Mouse (Mus musculus) embryonic facial prominence, embryonic 10.5 days (tissue): ENCODE results near the gene Cdkl5. TPM values are rescaled to one million over a fixed set of nuclear protein-coding genes. Genes with fewer than 3 reads are reported as not detected.
A peak's percentile ranks its signal among the peaks of the same experiment; 100 is the strongest.

Experiments used
- DNase-seq: peaks from one replicate; pipeline ENCODE4 v3.0.0-alpha.2; 2017; ENCODE audit warnings: low spot score
- H3K27ac ChIP-seq: fragments of 300-500 bp; sonication (generic); replicated peaks from 2 replicates; pipeline ENCODE4 v1.5.1; 2016; ENCODE audit warnings: mild to moderate bottlenecking
- H3K27me3 ChIP-seq: fragments of 300-500 bp; sonication (generic); replicated peaks from 2 replicates; pipeline ENCODE4 v1.6.1; 2016; ENCODE audit warnings: low read depth, mild to moderate bottlenecking; ENCODE audit not compliant: poor library complexity, severe bottlenecking
- H3K36me3 ChIP-seq: fragments of 300-500 bp; sonication (generic); replicated peaks from 2 replicates; pipeline ENCODE4 v1.6.1; 2016; ENCODE audit warnings: mild to moderate bottlenecking, moderate library complexity
- H3K4me1 ChIP-seq: fragments of 300-500 bp; sonication (generic); 2 replicates; pipeline ENCODE4 v1.6.1; 2016
- H3K4me3 ChIP-seq: fragments of 300-500 bp; sonication (generic); 2 replicates; pipeline ENCODE4 v1.5.1; 2016; ENCODE audit warnings: mild to moderate bottlenecking, moderate library complexity
- H3K9me3 ChIP-seq: fragments of 300-500 bp; sonication (generic); 2 replicates; pipeline ENCODE4 v1.6.1; 2016; ENCODE audit warnings: mild to moderate bottlenecking
- WGBS: fragments of 180-500 bp; shearing (Covaris S2); methylation state at CpG from one replicate; pipeline ENCODE4 v1.1.7; 2016; 5-methylcytosine and 5-hydroxymethylcytosine counted together
- polyA plus RNA-seq: library from polyadenylated mRNA; unstranded; fragments of >200 nt; fragmentation: Nextera tagmentation; extraction: Ambion mirVana; gene quantifications from 2 replicates; pipeline ENCODE4 v1.2.1, GENCODE M21; 2016

Gene Cdkl5
- polyA plus RNA-seq: 1.7 and 1.9 TPM in 2 replicates

DNA sequence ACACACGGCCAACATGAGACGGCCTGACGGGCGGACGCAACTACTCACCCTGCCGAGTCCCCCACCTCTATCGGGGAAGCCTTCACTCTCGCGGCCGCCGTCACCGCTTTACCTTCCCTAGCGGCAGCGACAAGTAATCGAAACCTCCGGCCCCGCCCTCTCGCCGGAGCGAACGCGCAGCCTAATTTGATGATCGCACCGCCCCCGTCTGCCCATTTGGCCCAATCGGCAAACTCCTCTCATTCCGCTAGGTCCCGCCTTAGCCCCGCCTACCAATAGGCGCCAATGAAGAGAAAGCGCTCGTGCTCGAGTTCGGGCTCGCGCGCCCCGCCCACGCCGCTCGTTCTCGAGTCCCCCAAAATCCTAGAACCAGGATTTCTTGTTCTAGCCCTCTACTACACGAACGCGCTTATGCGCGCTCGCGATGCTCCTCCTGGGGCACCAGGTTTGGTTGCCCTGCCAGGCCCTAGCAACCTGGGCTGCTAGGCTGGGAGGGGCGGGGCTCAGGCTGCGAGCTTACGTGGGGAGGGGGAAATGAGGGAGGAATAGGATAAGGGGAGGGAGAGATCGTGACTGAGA is at the start of gene Cdkl5:
Gene Cdkl5, minus strand, starts transcription at position 162 of the 579 bp plus-strand sequence.
- H3K4me1 ChIP-seq: peaks cover 5% of the 10 kb centered on the region; the same call in 1 of the 2 replicates
- peaks cover 72% of the 10 kb centered on the region for H3K27me3 ChIP-seq
- H3K9me3 ChIP-seq: no peaks in the 10 kb centered on the region
- H3K27ac ChIP-seq: peak within 1 kb of the TSS; percentile 83
- peak; percentile 93 for DNase-seq
- H3K36me3 ChIP-seq: no peaks in the 10 kb centered on the region
- H3K4me3 ChIP-seq: peak within 1 kb of the TSS; percentile 68
- 17% methylated on average over 53 of the region's 53 CpGs for WGBS

DNA sequence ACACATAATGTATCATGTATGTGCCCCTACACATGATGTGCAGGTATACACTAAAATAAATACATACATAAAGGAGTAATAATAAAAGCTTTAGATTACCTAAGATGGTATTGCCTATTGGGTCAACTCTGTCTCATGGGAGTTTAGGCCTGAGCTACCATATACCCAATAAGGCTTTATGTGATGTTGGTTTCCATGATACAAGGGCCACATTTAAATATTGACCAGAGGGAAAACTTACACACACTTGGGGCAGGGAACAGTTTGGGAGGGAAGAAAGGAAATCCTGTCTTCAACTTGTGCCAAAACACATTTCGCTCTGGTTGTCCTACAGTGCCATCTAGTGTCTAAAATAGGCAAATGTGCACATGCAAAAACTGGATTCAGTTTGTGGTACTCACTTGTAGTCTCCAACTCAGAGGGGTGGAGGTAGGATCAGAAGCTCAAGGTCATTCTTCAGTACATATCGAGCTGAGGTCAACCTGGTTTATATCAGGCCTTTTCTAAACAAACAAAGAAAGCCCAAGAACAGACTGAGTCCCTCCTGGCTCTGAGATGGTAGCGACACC is 38.8 kb upstream of the Cdkl5 start:
- WGBS: 41% methylated on average over 3 of the region's 3 CpGs
- no peak overlapping the region for H3K4me3 ChIP-seq
- no peaks in the 10 kb centered on the region for H3K4me1 ChIP-seq
- no peak overlapping the region for H3K27ac ChIP-seq
- no peaks in the 10 kb centered on the region for H3K36me3 ChIP-seq
- peak; percentile 27 for DNase-seq
- H3K27me3 ChIP-seq: peaks cover 49% of the 10 kb centered on the region
- H3K9me3 ChIP-seq: no peaks in the 10 kb centered on the region

GRCm38 (mm10) chrX:161032423-161032822 is 37.9 kb upstream of the Cdkl5 start:
- 34% methylated on average over 2 of the region's 2 CpGs for WGBS
- Histone ChIP-seq H3K9me3 (no peaks in the 10 kb centered on the region), H3K4me3 (no peak overlapping the region), H3K4me1 (no peaks in the 10 kb centered on the region), H3K27ac (no peak overlapping the region), H3K27me3 (peaks cover 52% of the 10 kb centered on the region), H3K36me3 (no peaks in the 10 kb centered on the region)
- no peak for DNase-seq

DNA sequence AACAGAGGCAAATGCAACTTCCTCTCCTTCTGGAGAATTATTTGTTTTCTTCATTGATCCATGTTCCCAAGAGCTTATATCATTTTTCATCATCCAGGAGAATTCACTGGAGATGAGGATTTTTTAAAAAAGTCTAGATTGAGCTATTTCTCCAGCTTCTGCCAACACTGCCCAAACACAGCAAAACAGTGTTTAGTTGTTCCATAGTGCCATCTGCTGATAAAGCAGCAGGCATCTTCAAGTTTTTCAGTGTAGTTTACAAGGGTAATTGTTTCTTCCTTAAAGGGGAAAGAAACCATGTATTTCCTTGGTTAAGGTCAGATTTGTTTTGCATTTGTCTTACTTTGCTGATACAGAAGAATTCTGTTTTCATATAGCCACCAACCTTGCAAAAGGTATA is 35.7 kb upstream of the Cdkl5 start:
- Histone ChIP-seq H3K36me3 (no peaks in the 10 kb centered on the region), H3K9me3 (no peaks in the 10 kb centered on the region), H3K27me3 (peaks cover 48% of the 10 kb centered on the region), H3K4me1 (no peaks in the 10 kb centered on the region), H3K27ac (no peak overlapping the region), H3K4me3 (no peak overlapping the region)
- DNase-seq: no peak

- no peaks in the 10 kb centered on the region for H3K36me3 ChIP-seq
- no peaks in the 10 kb centered on the region for H3K9me3 ChIP-seq
- H3K4me1 ChIP-seq: no peaks in the 10 kb centered on the region
- H3K4me3 ChIP-seq: no peak overlapping the region
- DNase-seq: no peak
- 65% methylated on average over 2 of the region's 2 CpGs for WGBS
- peaks cover 49% of the 10 kb centered on the region for H3K27me3 ChIP-seq
- no peak overlapping the region for H3K27ac ChIP-seq
Observed at GRCm38 (mm10) chrX:161024475-161024874, 30.0 kb upstream of the Cdkl5 start.

GRCm38 (mm10) chrX:161021548-161021947 is 27.0 kb upstream of the Cdkl5 start:
- Histone ChIP-seq H3K4me1 (no peaks in the 10 kb centered on the region), H3K36me3 (no peaks in the 10 kb centered on the region), H3K27ac (no peak overlapping the region), H3K9me3 (no peaks in the 10 kb centered on the region), H3K27me3 (peaks cover 62% of the 10 kb centered on the region), H3K4me3 (no peak overlapping the region)
- WGBS: 74% methylated on average over 7 of the region's 7 CpGs
- DNase-seq: no peak

GRCm38 (mm10) chrX:161018179-161018578 is 23.7 kb upstream of the Cdkl5 start:
- Histone ChIP-seq H3K9me3 (no peaks in the 10 kb centered on the region), H3K4me3 (no peak overlapping the region), H3K27me3 (peaks cover 59% of the 10 kb centered on the region), H3K4me1 (peaks cover 3% of the 10 kb centered on the region; the same call in 1 of the 2 replicates), H3K27ac (no peak overlapping the region), H3K36me3 (no peaks in the 10 kb centered on the region)
- WGBS: 82% methylated on average over 1 of the region's 1 CpGs
- DNase-seq: no peak

DNA sequence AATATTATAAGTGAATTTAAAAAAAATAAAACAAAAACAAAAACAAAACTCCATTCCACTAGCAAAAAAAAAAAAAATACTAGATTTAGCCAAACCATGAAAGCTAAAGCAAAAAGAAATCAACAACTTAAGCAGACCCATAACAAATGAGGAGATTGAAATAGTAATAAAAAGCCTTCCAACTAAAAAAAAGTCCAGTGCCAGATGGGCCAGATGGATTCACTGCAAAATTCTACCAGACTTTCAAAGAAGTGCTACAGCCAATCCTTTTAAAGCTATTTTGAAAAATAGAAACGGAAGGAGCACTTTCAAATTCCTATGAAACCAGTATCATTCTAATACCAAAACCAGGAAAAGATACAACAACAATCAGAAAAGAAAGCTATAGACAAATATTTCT is 11.8 kb upstream of the Cdkl5 start:
- Histone ChIP-seq H3K27ac (no peak overlapping the region), H3K9me3 (no peaks in the 10 kb centered on the region), H3K4me3 (no peak overlapping the region), H3K27me3 (peaks cover 71% of the 10 kb centered on the region), H3K4me1 (no peaks in the 10 kb centered on the region), H3K36me3 (no peaks in the 10 kb centered on the region)
- WGBS: 89% methylated on average over 1 of the region's 1 CpGs
- no peak for DNase-seq

GRCm38 (mm10) chrX:160996051-160996450 is 1.5 kb upstream of the Cdkl5 start:
- Histone ChIP-seq H3K4me1 (peaks cover 5% of the 10 kb centered on the region; the same call in 1 of the 2 replicates), H3K27me3 (peaks cover 80% of the 10 kb centered on the region), H3K27ac (no peak overlapping the region), H3K4me3 (no peak overlapping the region), H3K36me3 (no peaks in the 10 kb centered on the region), H3K9me3 (no peaks in the 10 kb centered on the region)
- 20% methylated on average over 5 of the region's 5 CpGs for WGBS
- DNase-seq: peak; percentile 12

- Histone ChIP-seq H3K9me3 (no peaks in the 10 kb centered on the region), H3K4me3 (peak overlapping the region; percentile 68), H3K36me3 (no peaks in the 10 kb centered on the region), H3K27ac (peak overlapping the region; percentile 78), H3K27me3 (peaks cover 77% of the 10 kb centered on the region), H3K4me1 (peaks cover 5% of the 10 kb centered on the region; the same call in 1 of the 2 replicates)
- DNase-seq: peak; percentile 62
- WGBS: 18% methylated on average over 31 of the region's 31 CpGs
Observed at GRCm38 (mm10) chrX:160995131-160995667, 695 bp upstream of the Cdkl5 start.

DNA sequence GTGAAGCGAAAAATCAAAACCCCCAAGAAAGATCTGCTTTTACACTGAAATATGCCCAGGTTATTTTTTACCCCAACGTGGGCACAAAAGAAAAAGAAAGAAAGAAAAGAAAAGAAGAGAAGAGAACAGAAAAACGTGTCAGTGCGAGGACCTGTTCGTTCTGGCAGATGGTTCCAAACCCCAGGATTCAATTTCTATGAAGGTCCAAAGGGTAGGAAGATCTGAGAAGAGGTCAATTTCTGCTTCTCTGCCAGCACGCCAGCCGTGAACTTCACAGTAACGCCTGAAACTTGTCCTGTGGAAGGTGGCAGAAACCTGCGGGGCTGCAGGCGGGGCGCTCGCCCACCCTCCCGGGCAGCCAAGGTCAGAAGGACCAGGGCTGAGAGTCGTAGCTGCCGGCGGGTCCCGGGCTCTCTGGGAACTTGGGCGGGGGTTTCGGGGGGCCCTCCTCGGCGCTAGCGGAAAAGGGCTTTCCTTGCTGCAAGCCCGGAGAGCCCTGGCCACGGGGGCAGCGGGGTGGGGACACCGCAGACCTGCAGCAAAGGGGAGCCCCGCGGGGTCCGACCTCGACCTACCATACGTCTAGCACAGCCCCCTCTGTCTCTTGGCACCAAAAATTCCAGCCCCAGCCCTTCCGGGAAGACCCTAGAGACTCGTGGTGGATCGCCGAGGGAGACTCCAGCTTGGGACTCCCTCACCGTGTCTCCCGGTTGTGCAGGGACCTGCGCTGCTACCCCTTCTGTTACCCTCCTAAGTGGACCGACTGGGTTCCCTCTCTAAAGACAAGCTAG is 560 bp downstream of the Cdkl5 start:
- H3K9me3 ChIP-seq: no peaks in the 10 kb centered on the region
- peaks cover 5% of the 10 kb centered on the region; the same call in 1 of the 2 replicates for H3K4me1 ChIP-seq
- peak overlapping the region; percentile 83 for H3K27ac ChIP-seq
- H3K36me3 ChIP-seq: no peaks in the 10 kb centered on the region
- 14% methylated on average over 39 of the region's 39 CpGs for WGBS
- peak; percentile 50 for DNase-seq
- H3K27me3 ChIP-seq: peaks cover 69% of the 10 kb centered on the region
- H3K4me3 ChIP-seq: peak overlapping the region; percentile 68

- no peak for DNase-seq
- 28% methylated on average over 2 of the region's 2 CpGs for WGBS
- no peak overlapping the region for H3K27ac ChIP-seq
- peaks cover 60% of the 10 kb centered on the region for H3K27me3 ChIP-seq
- H3K9me3 ChIP-seq: no peaks in the 10 kb centered on the region
- peak overlapping the region; percentile 68; the same call in 1 of the 2 replicates for H3K4me3 ChIP-seq
- H3K36me3 ChIP-seq: no peaks in the 10 kb centered on the region
- peaks cover 5% of the 10 kb centered on the region; the same call in 1 of the 2 replicates for H3K4me1 ChIP-seq
Observed at GRCm38 (mm10) chrX:160992703-160993102, 1.8 kb downstream of the Cdkl5 start.
